Mouse (Mus musculus) stomach, embryonic 16.5 days (tissue): ENCODE measurements around the gene Folr2. TPM values are rescaled to one million over a fixed set of nuclear protein-coding genes. Genes with fewer than 3 reads are reported as not detected.

Source experiments
- ATAC-seq: fragments of 200-750 bp; cut with Nextera tagmentation; 2 replicates; pipeline ENCODE4 v1.8.0; 2017; ENCODE audit warnings: moderate number of reproducible peaks, moderate TSS enrichment; ENCODE audit not compliant: insufficient read depth, low FRiP score
- H3K27ac ChIP-seq: fragments of 300-500 bp; sonication (generic); 2 replicates; pipeline ENCODE4 v1.5.1; 2014; ENCODE audit warnings: low read length
- H3K27me3 ChIP-seq: fragments of 300-500 bp; sonication (generic); 2 replicates; pipeline ENCODE4 v1.6.1; 2014; ENCODE audit warnings: low read length, control low read depth, mixed read lengths; ENCODE audit not compliant: control insufficient read depth, insufficient read depth
- H3K36me3 ChIP-seq: fragments of 300-500 bp; sonication (generic); 2 replicates; pipeline ENCODE4 v1.6.1; 2014; ENCODE audit warnings: low read length; ENCODE audit not compliant: control insufficient read depth, insufficient read depth
- H3K4me1 ChIP-seq: fragments of 300-500 bp; sonication (generic); 2 replicates; pipeline ENCODE4 v1.6.1; 2014; ENCODE audit warnings: low read length, control low read depth, mixed read lengths; ENCODE audit not compliant: control insufficient read depth, insufficient read depth
- H3K4me2 ChIP-seq: fragments of 300-500 bp; sonication (generic); 2 replicates; pipeline ENCODE4 v1.6.1; 2014; ENCODE audit warnings: low read depth, low read length, mixed read lengths
- H3K4me3 ChIP-seq: fragments of 300-500 bp; sonication (generic); replicated peaks from 2 replicates; pipeline ENCODE4 v1.5.1; 2014; ENCODE audit warnings: mild to moderate bottlenecking, low read length
- H3K9ac ChIP-seq: fragments of 300-500 bp; sonication (generic); 2 replicates; pipeline ENCODE4 v1.6.1; 2014; ENCODE audit warnings: low read length
- H3K9me3 ChIP-seq: fragments of 300-500 bp; sonication (generic); replicated peaks from 2 replicates; pipeline ENCODE4 v1.6.1; 2016; ENCODE audit warnings: low read length, control low read depth; ENCODE audit not compliant: control insufficient read depth
- WGBS: fragments of 180-500 bp; shearing (Covaris S2); extraction: QIAGEN DNeasy Blood & Tissue Kit; methylation state at CpG from one replicate; pipeline ENCODE4 v1.1.7; 2014; 5-methylcytosine and 5-hydroxymethylcytosine counted together
- polyA plus RNA-seq: library from polyadenylated mRNA; unstranded; fragments of >200 nt; fragmentation: Nextera tagmentation; extraction: Ambion mirVana; gene quantifications from 2 replicates; pipeline ENCODE4 v1.2.1, GENCODE M21; 2015

The Folr2 gene
- polyA plus RNA-seq, 1 experiment from 2014 or later = 1.8 TPM

GRCm38 (mm10) chr7:101895695-101896094, 38.7 kb upstream of the Folr2 start:
- 43% methylated on average over 9 of the region's 9 CpGs for WGBS

GRCm38 (mm10) chr7:101888460-101888859, 31.5 kb upstream of the Folr2 start:
- Histone ChIP-seq H3K4me3 (no peak overlapping the region), H3K27ac (no peak overlapping the region), H3K9ac (no peak overlapping the region), H3K4me1 (no peaks in the 10 kb centered on the region), H3K27me3 (no peaks in the 10 kb centered on the region; the same call in 1 of the 2 replicates), H3K4me2 (no peak overlapping the region), H3K36me3 (no peaks in the 10 kb centered on the region), H3K9me3 (no peaks in the 10 kb centered on the region)
- no peak for ATAC-seq
- WGBS = 73% methylated on average over 4 of the region's 4 CpGs

More at GRCm38 (mm10) chr7:101895695-101896094, 38.7 kb upstream of the Folr2 start:
- H3K9me3 ChIP-seq = no peaks in the 10 kb centered on the region
- no peaks in the 10 kb centered on the region for H3K36me3 ChIP-seq
- peak overlapping the region; percentile 39 for H3K4me2 ChIP-seq
- peak overlapping the region; percentile 70 for H3K9ac ChIP-seq
- peak overlapping the region; percentile 29; the same call in 1 of the 2 replicates for H3K27ac ChIP-seq
- H3K27me3 ChIP-seq = no peaks in the 10 kb centered on the region
- peaks cover 5% of the 10 kb centered on the region; the same call in 1 of the 2 replicates for H3K4me1 ChIP-seq
- H3K4me3 ChIP-seq = peak overlapping the region; percentile 68
- ATAC-seq = no peak

DNA sequence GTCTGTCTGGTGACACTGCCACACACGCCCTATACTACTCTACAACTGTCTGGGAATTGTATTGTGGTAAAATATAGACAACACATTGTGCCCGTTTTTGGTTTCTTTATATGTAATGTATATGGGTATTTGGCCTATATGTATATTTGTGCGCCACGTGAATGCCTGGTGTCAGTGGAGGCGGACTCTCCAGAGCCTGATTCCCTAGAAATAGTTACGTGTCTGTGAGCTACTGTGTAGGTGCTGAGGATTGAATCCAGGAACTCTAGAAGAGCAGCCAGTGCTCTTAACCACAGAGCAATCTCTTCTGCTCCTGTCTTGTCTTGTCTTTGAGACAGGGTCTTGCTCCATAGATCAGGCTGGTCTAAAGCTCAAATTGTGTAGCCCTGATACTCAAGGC, 29.3 kb upstream of the Folr2 start:
- H3K9me3 ChIP-seq = no peaks in the 10 kb centered on the region
- H3K9ac ChIP-seq = no peak overlapping the region
- no peak overlapping the region for H3K4me3 ChIP-seq
- ATAC-seq = no peak
- WGBS = 85% methylated on average over 6 of the region's 6 CpGs
- no peaks in the 10 kb centered on the region; the same call in 1 of the 2 replicates for H3K27me3 ChIP-seq
- H3K27ac ChIP-seq = no peak overlapping the region
- H3K36me3 ChIP-seq = no peaks in the 10 kb centered on the region
- no peaks in the 10 kb centered on the region for H3K4me1 ChIP-seq
- no peak overlapping the region for H3K4me2 ChIP-seq

DNA sequence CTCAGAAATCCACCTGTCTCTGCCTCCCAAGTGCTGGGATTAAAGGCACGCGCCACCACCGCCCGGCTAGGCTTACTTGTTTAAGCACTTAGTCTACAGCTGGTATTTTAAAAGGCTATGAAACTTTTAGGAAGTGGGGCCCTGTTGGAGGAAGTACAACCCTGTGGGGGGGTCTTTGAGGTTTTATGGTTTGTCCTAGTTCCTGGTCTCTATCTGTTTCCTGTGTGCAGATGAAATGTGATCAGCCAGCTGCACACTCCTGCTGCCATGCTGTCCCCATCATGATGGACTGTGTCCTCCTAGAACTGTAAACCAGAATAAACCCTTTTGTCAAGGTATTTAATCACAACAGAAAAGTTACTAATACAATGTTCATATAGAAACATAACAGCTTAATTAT, 27.2 kb upstream of the Folr2 start:
- no peak overlapping the region for H3K27ac ChIP-seq
- no peaks in the 10 kb centered on the region for H3K36me3 ChIP-seq
- no peaks in the 10 kb centered on the region; the same call in 1 of the 2 replicates for H3K27me3 ChIP-seq
- H3K9ac ChIP-seq = no peak overlapping the region
- no peaks in the 10 kb centered on the region for H3K9me3 ChIP-seq
- no peak for ATAC-seq
- no peak overlapping the region for H3K4me3 ChIP-seq
- WGBS = 93% methylated on average over 4 of the region's 4 CpGs
- no peaks in the 10 kb centered on the region for H3K4me1 ChIP-seq
- no peak overlapping the region for H3K4me2 ChIP-seq

GRCm38 (mm10) chr7:101882413-101883154, 25.6 kb upstream of the Folr2 start:
- H3K27ac ChIP-seq = no peak overlapping the region
- H3K4me2 ChIP-seq = no peak overlapping the region
- H3K4me1 ChIP-seq = no peaks in the 10 kb centered on the region
- WGBS = 59% methylated on average over 9 of the region's 9 CpGs
- no peak overlapping the region for H3K4me3 ChIP-seq
- H3K9ac ChIP-seq = no peak overlapping the region
- no peaks in the 10 kb centered on the region; the same call in 1 of the 2 replicates for H3K27me3 ChIP-seq
- no peaks in the 10 kb centered on the region for H3K9me3 ChIP-seq
- ATAC-seq = no peak
- no peaks in the 10 kb centered on the region for H3K36me3 ChIP-seq

GRCm38 (mm10) chr7:101880855-101881254, 23.9 kb upstream of the Folr2 start:
- H3K9ac ChIP-seq = no peak overlapping the region
- H3K27me3 ChIP-seq = no peaks in the 10 kb centered on the region
- H3K9me3 ChIP-seq = no peaks in the 10 kb centered on the region
- H3K4me2 ChIP-seq = no peak overlapping the region
- no peak overlapping the region for H3K27ac ChIP-seq
- WGBS = 74% methylated on average over 4 of the region's 4 CpGs
- ATAC-seq = no peak
- no peaks in the 10 kb centered on the region for H3K4me1 ChIP-seq
- no peak overlapping the region for H3K4me3 ChIP-seq
- H3K36me3 ChIP-seq = no peaks in the 10 kb centered on the region

GRCm38 (mm10) chr7:101875978-101876377, 19.0 kb upstream of the Folr2 start:
- Histone ChIP-seq H3K9me3 (no peaks in the 10 kb centered on the region), H3K4me2 (no peak overlapping the region), H3K9ac (no peak overlapping the region), H3K4me3 (no peak overlapping the region), H3K27ac (no peak overlapping the region), H3K27me3 (no peaks in the 10 kb centered on the region), H3K36me3 (no peaks in the 10 kb centered on the region), H3K4me1 (no peaks in the 10 kb centered on the region)
- WGBS = 89% methylated on average over 1 of the region's 1 CpGs
- ATAC-seq = no peak

DNA sequence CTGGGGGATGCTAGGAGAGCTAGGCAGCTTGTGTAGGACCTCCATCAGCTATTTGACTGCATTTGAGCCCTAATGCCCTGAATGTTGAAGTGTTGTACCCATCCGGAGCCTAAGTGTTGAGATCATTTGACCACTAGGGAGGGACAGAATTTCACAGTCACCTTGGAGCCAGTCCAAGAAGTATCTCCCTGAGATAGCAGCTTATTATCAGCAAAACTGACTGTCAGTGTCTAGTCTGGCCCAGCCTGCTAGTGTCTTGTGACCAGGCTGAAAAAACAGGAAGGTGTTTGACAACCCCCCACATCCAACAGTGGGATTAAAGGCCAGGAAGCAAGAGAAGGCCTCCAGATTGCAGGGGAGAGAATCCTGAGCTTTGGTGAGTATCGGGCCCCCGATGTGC, 14.3 kb upstream of the Folr2 start:
- ATAC-seq = no peak
- Histone ChIP-seq H3K27ac (no peak overlapping the region), H3K36me3 (no peaks in the 10 kb centered on the region), H3K4me2 (no peak overlapping the region), H3K4me1 (no peaks in the 10 kb centered on the region), H3K4me3 (no peak overlapping the region), H3K27me3 (no peaks in the 10 kb centered on the region), H3K9ac (no peak overlapping the region), H3K9me3 (no peaks in the 10 kb centered on the region)
- 77% methylated on average over 3 of the region's 3 CpGs for WGBS

DNA sequence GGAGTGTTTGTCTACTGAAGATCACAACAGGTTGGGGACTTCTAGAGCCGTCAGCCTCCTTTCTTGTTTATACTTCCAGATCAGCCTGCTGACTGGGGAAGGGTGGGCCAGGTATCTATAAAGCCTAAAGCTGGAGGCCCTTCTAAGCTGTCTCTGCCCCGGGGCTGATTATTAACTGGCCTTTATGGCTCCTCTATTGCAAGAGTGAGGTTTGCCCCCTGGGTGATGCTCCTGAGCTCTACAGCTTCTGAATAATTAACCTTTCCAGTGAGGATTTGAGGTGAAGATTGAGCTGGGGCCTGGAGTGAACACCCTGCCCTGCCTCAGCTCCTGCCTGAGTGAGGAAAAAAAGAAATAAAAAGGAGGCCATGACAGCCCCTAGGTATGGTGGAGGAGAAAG, 13.6 kb upstream of the Folr2 start, which contains the start of gene Folr1:
Folr1 (minus strand) TSS at position 160 of the 400 bp plus-strand sequence.
- Histone ChIP-seq H3K4me1 (no peaks in the 10 kb centered on the region), H3K27me3 (no peaks in the 10 kb centered on the region), H3K36me3 (no peaks in the 10 kb centered on the region), H3K4me2 (no peak within 1 kb of the TSS), H3K9me3 (no peaks in the 10 kb centered on the region), H3K9ac (no peak within 1 kb of the TSS), H3K27ac (no peak within 1 kb of the TSS), H3K4me3 (no peak within 1 kb of the TSS)
- WGBS = 55% methylated on average over 2 of the region's 2 CpGs
- no peak for ATAC-seq
